Mouse (Mus musculus): Measurements from ENCODE around the gene Akt3.

DNA sequence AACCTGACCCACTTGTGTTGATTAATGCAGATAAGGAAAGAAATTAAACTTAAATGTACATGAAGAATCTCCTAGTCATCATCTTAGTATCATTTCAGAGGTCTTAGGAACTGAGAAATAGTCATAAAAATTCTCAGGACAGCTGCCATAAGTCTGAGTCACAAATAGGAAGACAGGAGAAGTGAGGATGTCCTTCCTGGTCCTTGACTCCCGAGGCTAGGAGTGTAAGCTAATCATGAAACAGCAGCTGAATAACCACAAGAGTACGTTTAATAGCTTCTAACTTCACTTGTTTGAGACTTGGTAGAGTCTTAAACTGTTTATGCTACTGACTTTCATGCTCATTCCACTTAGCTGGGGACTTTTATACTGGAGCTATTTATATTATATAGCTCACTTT, 229.0 kb downstream of the Akt3 start:
- TF ChIP-seq CTCF (conservative IDR thresholded peaks at IDR 0.05; ENCODE audit: low read length), result no peak
- TF ChIP-seq POU5F1 (IDR thresholded peaks at IDR 0.05; ENCODE audit: borderline replicate concordance, low read length), result no peak

All from E14TG2a.4 (cell line).